Mouse (Mus musculus) spleen, adult 2 months (tissue): ENCODE data around the gene Cped1. TPM values are rescaled to one million over a fixed set of nuclear protein-coding genes. Genes with fewer than 3 reads are reported as not detected.

Source experiments
- DNase-seq, 2 experiments: peaks; one replicate each; pipeline versions ENCODE4 v3.0.0 to v3.0.0-alpha.2; 2012 to 2021; ENCODE audit warnings: low spot score in 2 of 2, low read depth in 1 of 2
- H3K27ac ChIP-seq: fragments of 200-500 bp; 2 replicates; pipeline ENCODE4 v1.5.1; 2012; ENCODE audit warnings: low read length, inconsistent platforms; ENCODE audit not compliant: insufficient read depth
- H3K27me3 ChIP-seq: fragments of 200-500 bp; 2 replicates; pipeline ENCODE4 v1.6.1; 2012; ENCODE audit warnings: mild to moderate bottlenecking, moderate library complexity, low read length, inconsistent platforms; ENCODE audit not compliant: control insufficient read depth, insufficient read depth
- H3K36me3 ChIP-seq: fragments of 200-500 bp; 2 replicates; pipeline ENCODE4 v1.6.1; 2012; ENCODE audit warnings: mild to moderate bottlenecking, low read length, inconsistent platforms; ENCODE audit not compliant: control insufficient read depth, insufficient read depth
- H3K4me1 ChIP-seq: fragments of 200-500 bp; 2 replicates; pipeline ENCODE4 v1.6.1; 2011; ENCODE audit warnings: inconsistent platforms; ENCODE audit not compliant: control insufficient read depth, insufficient read depth, insufficient read length
- H3K4me3 ChIP-seq: fragments of 200-500 bp; 2 replicates; pipeline ENCODE4 v1.5.1; 2011; ENCODE audit warnings: mild to moderate bottlenecking, inconsistent platforms; ENCODE audit not compliant: insufficient read depth, insufficient read length; ENCODE audit errors: extremely low read depth
- CTCF ChIP-seq: fragments of 200-500 bp; IDR thresholded peaks from 2 replicates; pipeline ENCODE4 v1.5.1; 2011; ENCODE audit warnings: mild to moderate bottlenecking, inconsistent platforms; ENCODE audit not compliant: insufficient read depth, insufficient read length, insufficient replicate concordance; ENCODE audit errors: extremely low read depth
- POLR2A ChIP-seq: fragments of 200-500 bp; IDR thresholded peaks from 2 replicates; pipeline ENCODE4 v1.6.1; 2011; ENCODE audit warnings: low read depth, low read length, inconsistent platforms
- WGBS: fragments of 180-500 bp; shearing (Covaris S2); methylation state at CpG from one replicate; pipeline ENCODE4 v1.1.7; 2018; 5-methylcytosine and 5-hydroxymethylcytosine counted together
- polyA plus RNA-seq: library from polyadenylated mRNA; depleted of rRNA; stranded (reverse); fragments of >200 nt; gene quantifications from 2 replicates; pipeline ENCODE4 v1.2.3, GENCODE M21; 2012; rRNA removed

The Cped1 gene
- 1.8 and 2.7 TPM in 2 replicates for polyA plus RNA-seq

- Histone ChIP-seq H3K4me1 (no peaks in the 10 kb centered on the region), H3K27ac (peak within 1 kb of the TSS; percentile 40), H3K36me3 (no peaks in the 10 kb centered on the region), H3K4me3 (peak within 1 kb of the TSS; percentile 50), H3K27me3 (peaks cover 9% of the 10 kb centered on the region)
- TF ChIP-seq POLR2A (no peak), CTCF (no peak)
- DNase-seq, result peak in 1 of 2 experiments; percentile 16
- 2% methylated on average over 38 of the region's 38 CpGs for WGBS
These were observed at the start of gene Cped1 for GRCm38 (mm10) chr6:21985732-21986540. Cped1 (plus strand) TSS chr6:21985916.

- H3K27ac ChIP-seq, result no peak overlapping the region
- 86% methylated on average over 4 of the region's 4 CpGs for WGBS
- TF ChIP-seq CTCF (no peak), POLR2A (no peak)
- no peak overlapping the region for H3K4me3 ChIP-seq
- no peaks in the 10 kb centered on the region for H3K36me3 ChIP-seq
- H3K27me3 ChIP-seq, result no peaks in the 10 kb centered on the region; the same call in 1 of the 2 replicates
- DNase-seq, result no peak
- no peaks in the 10 kb centered on the region for H3K4me1 ChIP-seq
These were observed 47.6 kb upstream of the Cped1 start for GRCm38 (mm10) chr6:21937981-21938635.

DNA sequence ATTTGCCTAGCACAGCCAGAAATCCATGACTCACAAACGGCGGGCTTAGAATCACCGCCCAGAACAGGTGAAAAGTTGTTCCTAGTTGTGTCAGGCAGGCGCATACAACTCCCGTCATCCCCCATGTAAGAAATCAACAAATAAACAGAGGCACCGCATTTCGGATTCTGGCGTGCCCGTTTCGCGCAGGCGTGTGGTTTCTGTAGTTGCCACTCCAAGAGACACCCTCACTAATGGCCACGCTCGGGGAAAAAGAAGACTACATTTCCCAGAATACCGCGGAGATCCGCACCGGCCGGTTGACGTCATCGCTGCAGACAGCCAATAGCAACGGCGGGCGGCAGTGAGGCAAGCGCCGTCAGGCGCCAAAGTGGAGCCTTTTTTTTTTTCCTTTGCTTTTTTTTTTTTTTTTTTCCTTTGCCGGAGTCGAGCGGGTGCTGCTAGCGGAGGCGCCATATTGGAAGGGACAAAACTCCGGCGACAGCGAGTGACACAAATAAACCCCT is 36.4 kb upstream of the Cped1 start, which contains the start of gene Ing3:
Gene Ing3, plus strand, starts transcription at position 346 of the 506 bp plus-strand sequence.
- peaks cover 5% of the 10 kb centered on the region for H3K36me3 ChIP-seq
- H3K27me3 ChIP-seq, result no peaks in the 10 kb centered on the region
- peak within 1 kb of the TSS; percentile 94 for H3K4me3 ChIP-seq
- WGBS, result under 1% methylated on average over 35 of the region's 35 CpGs
- TF ChIP-seq POLR2A (no peak; the same call in 1 of the 2 replicates), CTCF (no peak)
- peak; percentile 95 to 98 for DNase-seq
- peak within 1 kb of the TSS; percentile 100 for H3K27ac ChIP-seq
- H3K4me1 ChIP-seq, result no peaks in the 10 kb centered on the region; the same call in 1 of the 2 replicates

- peak; percentile 95 to 96 for DNase-seq
- TF ChIP-seq POLR2A, result peak; percentile 49; the same call in 1 of the 2 replicates
- TF ChIP-seq CTCF, result no peak
- Histone ChIP-seq H3K36me3 (peaks cover 6% of the 10 kb centered on the region), H3K4me1 (no peaks in the 10 kb centered on the region; the same call in 1 of the 2 replicates), H3K27me3 (no peaks in the 10 kb centered on the region), H3K4me3 (peak overlapping the region; percentile 94), H3K27ac (peak overlapping the region; percentile 100)
- under 1% methylated on average over 47 of the region's 68 CpGs for WGBS
These were observed 35.8 kb upstream of the Cped1 start for GRCm38 (mm10) chr6:21949771-21950448.

GRCm38 (mm10) chr6:21950676-21951075 is 35.0 kb upstream of the Cped1 start:
- no peak overlapping the region for H3K4me3 ChIP-seq
- no peak for DNase-seq
- H3K27me3 ChIP-seq, result no peaks in the 10 kb centered on the region
- 98% methylated on average over 2 of the region's 2 CpGs for WGBS
- peak overlapping the region; percentile 87; the same call in 1 of the 2 replicates for H3K27ac ChIP-seq
- H3K36me3 ChIP-seq, result peaks cover 10% of the 10 kb centered on the region
- no peaks in the 10 kb centered on the region; the same call in 1 of the 2 replicates for H3K4me1 ChIP-seq
- TF ChIP-seq CTCF, result no peak

GRCm38 (mm10) chr6:21955468-21955867 is 30.2 kb upstream of the Cped1 start:
- H3K27ac ChIP-seq, result no peak overlapping the region
- 77% methylated on average over 4 of the region's 4 CpGs for WGBS
- H3K4me1 ChIP-seq, result no peaks in the 10 kb centered on the region
- no peak overlapping the region for H3K4me3 ChIP-seq
- H3K36me3 ChIP-seq, result peaks cover 18% of the 10 kb centered on the region
- H3K27me3 ChIP-seq, result no peaks in the 10 kb centered on the region
- TF ChIP-seq POLR2A (no peak), CTCF (no peak)
- no peak for DNase-seq
